Mouse (Mus musculus): ENCODE results near the gene Morn5. TPM values are rescaled to one million over a fixed set of nuclear protein-coding genes. Genes with fewer than 3 reads are reported as not detected.

Gene Morn5
- polyA plus RNA-seq, 1 experiment = not detected

DNA sequence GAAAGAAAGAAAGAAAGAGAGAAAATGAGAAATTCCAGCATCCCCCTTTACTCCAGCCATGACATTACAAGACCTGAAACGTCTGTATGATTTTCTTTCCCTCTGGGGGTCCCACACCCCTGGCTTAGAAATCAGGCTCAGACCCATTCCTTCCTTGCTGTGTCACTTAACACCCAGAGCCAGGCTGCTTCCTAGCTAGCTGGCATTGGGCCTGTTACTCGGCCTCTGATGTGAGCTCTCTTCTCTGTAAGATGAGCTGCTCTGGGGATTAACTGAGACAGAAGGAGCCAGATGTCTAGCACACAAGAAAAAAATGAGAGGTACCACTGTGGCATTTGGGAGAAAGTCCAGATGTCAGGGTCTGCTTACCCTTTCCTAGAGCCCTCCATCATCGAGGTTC, 7.0 kb downstream of the Morn5 start:
- Histone ChIP-seq H3K4me3 (replicated peaks) (no peak overlapping the region), H3K27me3 (replicated peaks) (peaks cover 76% of the 10 kb centered on the region), H3K4me1 (no peaks in the 10 kb centered on the region), H3K36me3 (replicated peaks; ENCODE audit: low read length) (no peaks in the 10 kb centered on the region), H3K9me3 (no peaks in the 10 kb centered on the region)
- no peak for TF ChIP-seq GATA1 (IDR thresholded peaks at IDR 0.05; ENCODE audit: borderline replicate concordance, low read length)
- TF ChIP-seq FLI1 (IDR thresholded peaks at IDR 0.05; ENCODE audit: low read length) = no peak

DNA sequence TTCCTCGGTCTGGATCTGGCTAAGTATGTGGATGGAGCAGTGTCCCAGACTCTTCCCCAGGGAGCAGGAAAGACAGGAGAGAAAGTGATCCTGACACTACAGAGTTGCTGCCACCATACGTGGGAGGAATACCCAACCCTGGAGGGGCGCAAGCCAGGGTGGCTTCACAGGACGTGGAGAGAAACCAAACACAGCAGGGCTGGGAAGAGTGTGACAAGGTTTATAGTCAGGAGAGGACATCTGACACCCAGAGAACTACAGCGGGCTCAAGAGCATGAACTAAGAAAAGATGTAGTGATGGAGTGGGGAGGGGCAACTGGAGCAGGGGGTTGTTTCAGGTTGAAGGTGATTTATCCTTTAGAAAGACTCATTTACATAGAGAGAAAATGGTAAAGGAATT, 12.2 kb downstream of the Morn5 start:
- peaks cover 11% of the 10 kb centered on the region; the same call in 1 of the 2 replicates for H3K9me3 ChIP-seq
- no peaks in the 10 kb centered on the region for H3K36me3 ChIP-seq (replicated peaks; ENCODE audit: low read length)
- H3K4me3 ChIP-seq (replicated peaks) = no peak overlapping the region
- H3K4me1 ChIP-seq = peaks cover 6% of the 10 kb centered on the region
- TF ChIP-seq FLI1 (IDR thresholded peaks at IDR 0.05; ENCODE audit: low read length) (no peak), GATA1 (IDR thresholded peaks at IDR 0.05; ENCODE audit: borderline replicate concordance, low read length) (no peak)
- peaks cover 85% of the 10 kb centered on the region for H3K27me3 ChIP-seq (replicated peaks)

DNA sequence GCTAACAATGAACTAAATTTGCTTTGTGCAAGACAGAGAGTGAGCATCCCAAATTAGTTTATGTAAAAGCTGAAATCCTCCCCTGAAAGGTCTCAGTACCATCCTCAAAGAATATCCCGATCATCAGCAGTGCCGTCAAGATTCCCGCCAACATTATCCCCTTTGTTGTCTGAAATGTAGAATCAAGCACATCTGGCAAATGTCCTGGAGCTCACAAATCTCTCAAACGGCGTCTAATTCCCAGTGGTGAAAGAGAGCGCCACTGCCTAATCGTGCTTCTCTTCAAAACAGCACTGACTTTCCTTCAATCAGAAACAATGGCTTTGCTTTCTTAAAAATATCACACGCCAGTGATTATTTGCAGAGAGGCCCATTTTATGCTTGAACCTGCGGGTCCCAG, 17.9 kb downstream of the Morn5 start:
- TF ChIP-seq FLI1 (IDR thresholded peaks at IDR 0.05; ENCODE audit: low read length) (no peak), GATA1 (IDR thresholded peaks at IDR 0.05; ENCODE audit: borderline replicate concordance, low read length) (no peak)
- peaks cover 6% of the 10 kb centered on the region for H3K4me1 ChIP-seq
- no peak overlapping the region for H3K4me3 ChIP-seq (replicated peaks)
- H3K9me3 ChIP-seq = peaks cover 11% of the 10 kb centered on the region; the same call in 1 of the 2 replicates
- H3K27me3 ChIP-seq (replicated peaks) = peaks cover 86% of the 10 kb centered on the region
- H3K36me3 ChIP-seq (replicated peaks; ENCODE audit: low read length) = no peaks in the 10 kb centered on the region

DNA sequence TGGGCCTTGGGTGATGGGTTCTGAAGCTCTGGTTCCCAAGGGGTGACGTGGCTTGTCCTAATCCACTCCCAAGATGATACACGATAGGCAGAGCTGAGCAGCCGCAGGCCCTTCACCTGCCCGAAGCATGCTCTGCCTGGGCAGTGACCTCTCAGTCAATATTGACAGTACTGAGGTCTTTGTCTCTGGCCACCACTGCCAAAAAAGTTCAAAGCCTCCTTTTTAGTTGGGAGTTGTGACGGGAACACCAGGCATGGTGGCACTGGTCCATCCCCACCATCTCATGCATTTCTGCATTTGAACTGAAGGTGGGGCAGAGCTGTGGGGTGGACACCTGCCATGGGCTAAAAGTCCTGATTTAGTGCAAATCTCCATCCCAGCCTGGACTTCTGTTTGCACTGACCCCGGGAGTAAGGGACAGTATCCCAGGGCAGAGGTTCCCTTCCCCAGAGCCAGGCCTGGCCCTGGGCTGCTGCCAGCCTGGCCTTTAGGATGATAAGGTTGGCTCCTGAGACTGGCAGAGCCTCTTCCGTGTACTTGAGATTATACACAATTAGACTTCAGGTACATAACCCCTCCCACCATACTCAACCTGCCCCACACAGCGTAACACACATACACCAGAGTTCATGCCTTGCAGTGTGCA, 22.5 kb downstream of the Morn5 start:
- TF ChIP-seq GATA1 (IDR thresholded peaks at IDR 0.05; ENCODE audit: borderline replicate concordance, low read length) = no peak
- no peak for TF ChIP-seq FLI1 (IDR thresholded peaks at IDR 0.05; ENCODE audit: low read length)
- Histone ChIP-seq H3K4me3 (replicated peaks) (no peak overlapping the region), H3K4me1 (peaks cover 7% of the 10 kb centered on the region; the same call in 1 of the 2 replicates)

DNA sequence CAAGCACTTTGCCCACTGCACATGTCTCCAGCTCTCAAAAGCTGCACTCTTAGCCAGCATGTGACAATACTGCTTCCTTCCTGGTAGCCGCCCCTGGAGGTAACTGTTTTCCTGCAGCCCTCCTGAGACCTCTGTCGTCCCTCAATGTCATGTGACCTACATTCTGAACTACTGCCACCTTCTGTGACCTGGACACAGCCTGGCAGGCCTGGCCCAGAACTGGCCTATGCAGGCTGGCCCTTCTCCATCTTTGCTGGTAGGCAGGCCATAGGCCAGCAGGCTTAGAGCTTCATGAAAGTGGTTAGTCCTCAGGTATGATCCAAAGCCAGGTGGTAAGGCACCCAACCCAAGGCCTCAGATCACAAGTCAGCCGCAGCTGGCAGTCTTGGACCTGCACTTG, 24.5 kb downstream of the Morn5 start:
- H3K4me1 ChIP-seq = peaks cover 7% of the 10 kb centered on the region
- no peaks in the 10 kb centered on the region for H3K9me3 ChIP-seq
- H3K36me3 ChIP-seq (replicated peaks; ENCODE audit: low read length) = no peaks in the 10 kb centered on the region
- H3K4me3 ChIP-seq (replicated peaks) = no peak overlapping the region
- TF ChIP-seq FLI1 (IDR thresholded peaks at IDR 0.05; ENCODE audit: low read length) (no peak), GATA1 (IDR thresholded peaks at IDR 0.05; ENCODE audit: borderline replicate concordance, low read length) (no peak)
- peaks cover 84% of the 10 kb centered on the region for H3K27me3 ChIP-seq (replicated peaks)

More for the DNA sequence above, 22.5 kb downstream of the Morn5 start:
- no peaks in the 10 kb centered on the region for H3K9me3 ChIP-seq
- H3K27me3 ChIP-seq (replicated peaks) = peaks cover 83% of the 10 kb centered on the region
- no peaks in the 10 kb centered on the region for H3K36me3 ChIP-seq (replicated peaks; ENCODE audit: low read length)

DNA sequence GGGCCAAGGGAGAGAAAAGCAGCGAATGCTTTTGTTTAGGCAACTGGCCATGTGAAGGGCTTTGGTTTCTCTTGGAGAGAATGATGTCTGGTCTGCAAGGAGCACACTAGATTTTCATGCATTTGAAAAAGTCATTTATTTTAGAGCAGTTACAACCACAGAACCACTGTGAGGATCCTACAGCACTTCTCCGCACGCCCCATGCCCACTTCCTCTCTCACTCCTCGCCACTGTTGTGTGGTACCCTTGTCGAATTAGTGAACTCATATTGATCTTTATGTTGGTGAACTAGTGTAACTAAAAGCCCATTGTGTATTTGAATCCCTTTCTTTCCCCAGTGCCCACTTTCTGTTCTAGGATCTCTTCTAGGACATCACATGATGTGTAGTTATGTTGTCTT, 26.0 kb downstream of the Morn5 start:
- peaks cover 84% of the 10 kb centered on the region for H3K27me3 ChIP-seq (replicated peaks)
- H3K36me3 ChIP-seq (replicated peaks; ENCODE audit: low read length) = no peaks in the 10 kb centered on the region
- H3K9me3 ChIP-seq = no peaks in the 10 kb centered on the region
- TF ChIP-seq FLI1 (IDR thresholded peaks at IDR 0.05; ENCODE audit: low read length) (no peak), GATA1 (IDR thresholded peaks at IDR 0.05; ENCODE audit: borderline replicate concordance, low read length) (no peak)
- H3K4me1 ChIP-seq = peaks cover 7% of the 10 kb centered on the region
- H3K4me3 ChIP-seq (replicated peaks) = no peak overlapping the region

DNA sequence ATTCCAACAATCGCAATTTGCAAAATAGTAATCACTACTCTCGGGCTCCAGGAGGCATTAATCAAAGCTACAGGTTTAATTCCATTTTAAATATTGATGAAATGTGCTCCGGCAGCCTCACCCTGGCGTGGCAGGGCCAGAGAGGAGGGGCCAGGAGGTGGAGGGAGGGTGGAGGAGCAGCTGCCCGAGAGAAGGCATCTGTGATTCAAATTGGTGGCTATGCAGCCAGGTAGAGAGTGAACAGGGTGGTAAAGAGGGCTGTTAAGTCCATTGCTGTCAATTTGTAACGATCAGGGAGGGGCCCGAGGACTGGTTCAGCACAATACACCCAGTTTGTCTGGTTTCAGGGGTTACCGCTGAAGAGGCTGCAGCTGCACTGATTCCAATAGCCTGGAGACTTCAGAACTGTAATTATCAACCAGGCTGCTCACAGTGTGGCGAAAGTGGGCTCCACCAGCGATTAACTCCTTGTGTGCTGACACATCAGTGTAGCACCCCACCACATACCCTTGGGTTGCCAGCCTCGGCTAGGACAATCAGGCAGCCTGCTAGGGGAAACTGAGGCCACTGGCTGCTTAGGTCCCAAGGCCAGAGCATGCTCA, 28.0 kb downstream of the Morn5 start:
- H3K36me3 ChIP-seq (replicated peaks; ENCODE audit: low read length) = no peaks in the 10 kb centered on the region
- TF ChIP-seq FLI1 (IDR thresholded peaks at IDR 0.05; ENCODE audit: low read length) (no peak), GATA1 (IDR thresholded peaks at IDR 0.05; ENCODE audit: borderline replicate concordance, low read length) (no peak)
- H3K4me3 ChIP-seq (replicated peaks) = no peak overlapping the region
- no peaks in the 10 kb centered on the region for H3K9me3 ChIP-seq
- H3K4me1 ChIP-seq = peaks cover 7% of the 10 kb centered on the region
- H3K27me3 ChIP-seq (replicated peaks) = peaks cover 83% of the 10 kb centered on the region

DNA sequence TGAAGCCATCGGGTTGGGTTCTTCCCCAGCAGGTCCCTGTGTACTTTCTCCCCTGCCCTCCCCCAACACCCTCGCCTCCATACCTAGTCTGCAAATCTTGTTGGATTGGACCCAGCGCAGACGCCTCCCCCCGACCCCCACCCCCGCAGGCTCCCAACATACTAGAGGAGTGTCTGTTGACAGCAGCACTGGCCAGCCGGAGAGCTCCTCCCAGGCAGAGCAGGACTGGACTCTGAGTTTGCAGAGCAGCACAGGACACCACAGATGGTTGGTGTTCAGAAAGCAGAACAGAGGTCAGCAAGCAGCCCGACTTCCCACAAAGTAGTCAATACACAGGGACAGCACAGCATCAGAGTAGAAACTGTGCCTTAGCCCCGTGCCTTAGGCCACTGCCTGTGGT, 32.2 kb downstream of the Morn5 start:
- no peaks in the 10 kb centered on the region for H3K9me3 ChIP-seq
- peaks cover 95% of the 10 kb centered on the region for H3K27me3 ChIP-seq (replicated peaks)
- no peaks in the 10 kb centered on the region for H3K36me3 ChIP-seq (replicated peaks; ENCODE audit: low read length)
- H3K4me1 ChIP-seq = no peaks in the 10 kb centered on the region; the same call in 1 of the 2 replicates
- no peak overlapping the region for H3K4me3 ChIP-seq (replicated peaks)
- TF ChIP-seq FLI1 (IDR thresholded peaks at IDR 0.05; ENCODE audit: low read length) (no peak), GATA1 (IDR thresholded peaks at IDR 0.05; ENCODE audit: borderline replicate concordance, low read length) (no peak)

DNA sequence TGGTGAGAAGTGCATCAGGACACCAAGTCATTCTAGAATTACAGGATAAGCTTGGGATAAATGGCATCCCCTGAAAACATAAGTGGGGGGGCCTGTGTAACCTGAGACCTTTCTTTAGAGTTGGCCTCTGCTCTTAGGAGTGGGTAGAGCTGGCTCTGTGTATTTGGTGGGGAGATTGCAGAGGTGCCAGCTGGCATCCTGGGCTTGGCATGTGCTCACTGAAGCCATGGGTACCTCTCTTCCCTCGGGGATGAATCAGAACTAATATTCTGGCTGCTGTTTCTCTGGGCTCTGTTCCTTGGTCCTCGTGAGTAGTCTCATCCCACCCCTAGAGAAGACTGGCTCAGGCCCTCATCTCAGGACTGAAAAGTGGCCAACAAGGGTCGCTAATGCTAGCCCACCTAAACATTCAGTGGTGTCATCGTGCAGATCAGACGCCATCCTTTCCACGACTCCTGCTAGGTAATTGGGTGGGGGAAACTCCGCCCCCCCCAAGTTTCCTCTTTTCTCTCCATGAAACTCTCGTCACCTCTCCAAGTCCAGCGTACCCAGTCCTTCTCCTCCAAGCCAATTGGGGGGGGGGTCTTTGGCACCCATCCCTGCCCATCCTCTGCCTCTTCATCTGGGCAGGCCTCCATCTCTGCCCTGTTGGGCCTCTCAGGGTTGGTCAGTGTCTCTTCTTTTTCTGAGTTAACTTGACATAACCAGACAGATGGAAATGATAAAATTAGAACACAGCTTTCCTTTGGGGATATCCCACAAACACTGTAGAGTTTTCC, 33.7 kb downstream of the Morn5 start:
- Histone ChIP-seq H3K27me3 (replicated peaks) (peaks cover 94% of the 10 kb centered on the region), H3K36me3 (replicated peaks; ENCODE audit: low read length) (no peaks in the 10 kb centered on the region), H3K4me3 (replicated peaks) (no peak overlapping the region)

DNA sequence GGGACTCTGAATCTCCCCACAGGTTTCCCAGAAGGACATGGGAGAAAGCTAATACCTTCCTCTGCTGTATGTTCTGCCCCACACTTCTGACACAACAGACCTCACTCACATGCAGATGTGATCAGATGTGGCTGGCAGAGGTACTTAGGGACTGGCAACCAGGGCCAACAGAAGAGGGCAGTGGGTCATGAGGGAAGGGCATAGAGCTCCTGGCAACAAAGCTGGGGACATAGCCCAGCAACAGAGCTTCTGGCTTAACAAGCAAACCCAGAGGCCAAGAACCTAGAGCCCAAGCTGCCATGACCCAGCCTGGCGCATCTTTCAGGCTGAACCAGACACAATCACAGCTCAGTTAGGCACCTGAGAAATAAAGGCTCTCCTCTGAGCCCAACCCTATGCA, 35.8 kb downstream of the Morn5 start:
- no peaks in the 10 kb centered on the region for H3K9me3 ChIP-seq
- H3K4me3 ChIP-seq (replicated peaks) = no peak overlapping the region
- H3K27me3 ChIP-seq (replicated peaks) = peaks cover 95% of the 10 kb centered on the region
- H3K36me3 ChIP-seq (replicated peaks; ENCODE audit: low read length) = no peaks in the 10 kb centered on the region
- no peak for TF ChIP-seq GATA1 (IDR thresholded peaks at IDR 0.05; ENCODE audit: borderline replicate concordance, low read length)
- no peak for TF ChIP-seq FLI1 (IDR thresholded peaks at IDR 0.05; ENCODE audit: low read length)
- H3K4me1 ChIP-seq = no peaks in the 10 kb centered on the region; the same call in 1 of the 2 replicates

More for the DNA sequence above, 33.7 kb downstream of the Morn5 start:
- H3K9me3 ChIP-seq = no peaks in the 10 kb centered on the region
- H3K4me1 ChIP-seq = no peaks in the 10 kb centered on the region
- TF ChIP-seq FLI1 (IDR thresholded peaks at IDR 0.05; ENCODE audit: low read length) (no peak), GATA1 (IDR thresholded peaks at IDR 0.05; ENCODE audit: borderline replicate concordance, low read length) (no peak)

Data from megakaryocyte, embryonic 14.5 days (primary cell).